Mouse (Mus musculus) limb, embryonic 12.5 days (tissue): ENCODE data around the gene Ptpn14. TPM values are rescaled to one million over a fixed set of nuclear protein-coding genes. Genes with fewer than 3 reads are reported as not detected.

Experiments
- ATAC-seq: fragments of 200-750 bp; cut with Nextera tagmentation; 2 replicates; pipeline ENCODE4 v1.8.0; 2017; ENCODE audit warnings: low read depth, moderate TSS enrichment; ENCODE audit not compliant: insufficient number of reproducible peaks, insufficient read depth, low FRiP score, low TSS enrichment
- H3K27ac ChIP-seq: fragments of 300-500 bp; sonication (generic); 2 replicates; pipeline ENCODE4 v1.5.1; 2016; ENCODE audit warnings: mild to moderate bottlenecking, moderate library complexity
- H3K27me3 ChIP-seq: fragments of 300-500 bp; sonication (generic); 2 replicates; pipeline ENCODE4 v1.6.1; 2016; ENCODE audit warnings: mild to moderate bottlenecking, moderate library complexity
- H3K36me3 ChIP-seq: fragments of 300-500 bp; sonication (generic); 2 replicates; pipeline ENCODE4 v1.6.1; 2016; ENCODE audit warnings: mild to moderate bottlenecking, moderate library complexity
- H3K4me1 ChIP-seq: fragments of 300-500 bp; sonication (generic); replicated peaks from 2 replicates; pipeline ENCODE4 v1.6.1; 2016
- H3K4me2 ChIP-seq: fragments of 300-500 bp; sonication (generic); 2 replicates; pipeline ENCODE4 v1.6.1; 2016; ENCODE audit warnings: mild to moderate bottlenecking, moderate library complexity
- H3K4me3 ChIP-seq: fragments of 300-500 bp; sonication (generic); replicated peaks from 2 replicates; pipeline ENCODE4 v1.5.1; 2016; ENCODE audit warnings: mild to moderate bottlenecking
- H3K9ac ChIP-seq: fragments of 300-500 bp; sonication (generic); replicated peaks from 2 replicates; pipeline ENCODE4 v1.6.1; 2016; ENCODE audit warnings: mild to moderate bottlenecking, moderate library complexity
- H3K9me3 ChIP-seq: fragments of 300-500 bp; sonication (generic); 2 replicates; pipeline ENCODE4 v1.6.1; 2016; ENCODE audit warnings: mild to moderate bottlenecking, moderate library complexity
- WGBS: fragments of 180-500 bp; shearing (Covaris S2); methylation state at CpG from one replicate; pipeline ENCODE4 v1.1.7; 2016; 5-methylcytosine and 5-hydroxymethylcytosine counted together
- polyA plus RNA-seq: library from polyadenylated mRNA; unstranded; fragments of >200 nt; fragmentation: Nextera tagmentation; extraction: Ambion mirVana; gene quantifications from 2 replicates; pipeline ENCODE4 v1.2.1, GENCODE M21; 2016

The Ptpn14 gene
- polyA plus RNA-seq, 1 experiment from 2014 or later: 9.6 TPM

DNA sequence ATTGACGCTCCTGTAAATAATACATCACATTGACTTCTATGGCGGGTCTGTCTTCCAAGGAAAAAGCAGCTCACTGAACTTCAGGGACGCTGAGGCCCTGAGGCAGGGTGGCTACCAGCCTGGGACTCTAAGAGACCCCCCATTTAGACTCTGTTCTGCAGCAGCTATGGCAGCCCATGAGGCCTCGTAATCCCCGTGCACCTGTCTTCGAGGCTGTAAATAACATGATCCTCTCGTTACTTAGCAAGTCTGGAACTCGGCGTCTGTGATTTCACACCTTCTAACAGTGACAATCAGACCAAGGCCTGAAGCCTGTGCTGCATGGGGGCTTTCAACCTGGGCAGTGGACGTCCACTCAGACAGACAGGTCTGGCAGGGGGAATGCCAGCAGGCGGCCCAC lies 175.1 kb downstream of the Ptpn14 start:
- H3K4me2 ChIP-seq: no peak overlapping the region
- no peak for ATAC-seq
- peaks cover 19% of the 10 kb centered on the region; the same call in 1 of the 2 replicates for H3K36me3 ChIP-seq
- H3K4me1 ChIP-seq: peaks cover 23% of the 10 kb centered on the region
- 45% methylated on average over 11 of the region's 11 CpGs for WGBS
- no peak overlapping the region for H3K27ac ChIP-seq
- no peak overlapping the region for H3K4me3 ChIP-seq
- H3K9me3 ChIP-seq: no peaks in the 10 kb centered on the region
- H3K9ac ChIP-seq: no peak overlapping the region
- H3K27me3 ChIP-seq: no peaks in the 10 kb centered on the region

GRCm38 (mm10) chr1:189910685-189911345 lies 182.7 kb downstream of the Ptpn14 start:
- Histone ChIP-seq H3K9ac (0 out of 2 replicates have a peak overlapping the region, but pooled peaks have one; percentile 18), H3K9me3 (no peaks in the 10 kb centered on the region), H3K27ac (no peak overlapping the region), H3K36me3 (peaks cover 19% of the 10 kb centered on the region; the same call in 1 of the 2 replicates), H3K4me1 (peaks cover 28% of the 10 kb centered on the region), H3K4me2 (no peak overlapping the region), H3K4me3 (no peak overlapping the region), H3K27me3 (no peaks in the 10 kb centered on the region)
- no peak for ATAC-seq
- 61% methylated on average over 13 of the region's 13 CpGs for WGBS

DNA sequence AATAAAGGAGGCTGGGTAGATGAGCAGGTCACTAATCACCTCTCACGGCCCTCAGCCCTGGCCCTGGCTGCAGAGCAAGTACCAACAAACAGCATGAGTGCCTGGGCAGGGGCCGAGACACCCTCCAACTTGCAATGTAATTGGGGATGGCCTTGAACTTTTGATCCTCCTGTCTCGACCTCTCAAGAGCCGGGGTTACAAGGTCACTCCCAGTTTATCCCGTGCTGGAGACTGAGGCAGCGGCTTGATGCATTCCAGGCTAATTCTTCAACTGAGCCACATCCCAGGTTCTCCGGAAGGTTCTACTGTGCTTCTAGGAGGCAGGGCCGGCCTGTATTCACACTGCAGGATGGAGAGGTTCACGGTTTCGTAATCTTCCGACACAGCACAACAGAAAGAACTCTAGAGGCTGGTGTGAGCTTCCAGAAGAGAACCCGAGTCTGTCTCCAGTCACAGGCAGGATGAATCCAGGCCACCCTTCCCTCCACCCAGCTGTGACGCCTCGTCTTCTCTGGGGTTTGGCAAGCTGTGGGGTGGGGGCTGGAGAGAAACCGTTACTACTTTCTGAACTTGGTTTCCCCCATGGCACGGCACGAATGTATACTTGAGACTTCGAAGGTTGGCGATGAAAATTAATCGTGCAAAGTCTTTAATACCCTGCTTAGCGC lies 185.2 kb downstream of the Ptpn14 start:
- WGBS: 83% methylated on average over 21 of the region's 21 CpGs
- no peak for ATAC-seq
- Histone ChIP-seq H3K4me1 (peaks cover 47% of the 10 kb centered on the region), H3K9ac (no peak overlapping the region), H3K27me3 (no peaks in the 10 kb centered on the region), H3K36me3 (peaks cover 12% of the 10 kb centered on the region; the same call in 1 of the 2 replicates), H3K9me3 (no peaks in the 10 kb centered on the region), H3K4me2 (no peak overlapping the region), H3K4me3 (no peak overlapping the region), H3K27ac (peak overlapping the region; percentile 59; the same call in 1 of the 2 replicates)

- Histone ChIP-seq H3K27ac (no peak overlapping the region), H3K4me1 (peaks cover 50% of the 10 kb centered on the region)
Observed at GRCm38 (mm10) chr1:189916422-189917125, 188.5 kb downstream of the Ptpn14 start.

DNA sequence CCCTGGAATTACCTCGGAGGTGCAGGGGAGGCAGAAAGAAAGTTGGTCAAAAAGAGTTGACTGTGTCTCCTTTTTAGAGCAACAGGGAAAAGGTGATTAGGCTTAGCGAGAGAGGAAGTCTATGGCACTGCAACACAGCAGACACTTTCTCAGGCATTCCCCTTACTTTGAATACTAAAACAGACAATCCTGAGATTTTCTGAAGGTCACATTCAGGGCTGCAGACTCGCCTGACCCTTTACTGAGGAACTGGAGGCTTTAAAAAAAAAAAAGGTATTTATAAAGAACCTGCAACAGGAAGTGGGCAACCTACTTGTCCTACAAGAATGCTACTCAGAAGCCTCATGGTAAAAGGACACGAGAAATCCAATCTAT lies 189.0 kb downstream of the Ptpn14 start:
- H3K27me3 ChIP-seq: no peaks in the 10 kb centered on the region; the same call in 1 of the 2 replicates
- H3K27ac ChIP-seq: no peak overlapping the region
- 41% methylated on average over 4 of the region's 4 CpGs for WGBS
- peaks cover 8% of the 10 kb centered on the region; the same call in 1 of the 2 replicates for H3K36me3 ChIP-seq
- peaks cover 53% of the 10 kb centered on the region for H3K4me1 ChIP-seq
- no peak for ATAC-seq
- H3K9me3 ChIP-seq: no peaks in the 10 kb centered on the region
- H3K4me2 ChIP-seq: no peak overlapping the region
- no peak overlapping the region for H3K9ac ChIP-seq
- H3K4me3 ChIP-seq: no peak overlapping the region

More at GRCm38 (mm10) chr1:189916422-189917125, 188.5 kb downstream of the Ptpn14 start:
- H3K4me2 ChIP-seq: no peak overlapping the region
- WGBS: 47% methylated on average over 10 of the region's 10 CpGs
- no peaks in the 10 kb centered on the region; the same call in 1 of the 2 replicates for H3K27me3 ChIP-seq
- H3K9ac ChIP-seq: no peak overlapping the region
- H3K4me3 ChIP-seq: no peak overlapping the region
- no peaks in the 10 kb centered on the region for H3K9me3 ChIP-seq
- H3K36me3 ChIP-seq: peaks cover 8% of the 10 kb centered on the region; the same call in 1 of the 2 replicates
- no peak for ATAC-seq

DNA sequence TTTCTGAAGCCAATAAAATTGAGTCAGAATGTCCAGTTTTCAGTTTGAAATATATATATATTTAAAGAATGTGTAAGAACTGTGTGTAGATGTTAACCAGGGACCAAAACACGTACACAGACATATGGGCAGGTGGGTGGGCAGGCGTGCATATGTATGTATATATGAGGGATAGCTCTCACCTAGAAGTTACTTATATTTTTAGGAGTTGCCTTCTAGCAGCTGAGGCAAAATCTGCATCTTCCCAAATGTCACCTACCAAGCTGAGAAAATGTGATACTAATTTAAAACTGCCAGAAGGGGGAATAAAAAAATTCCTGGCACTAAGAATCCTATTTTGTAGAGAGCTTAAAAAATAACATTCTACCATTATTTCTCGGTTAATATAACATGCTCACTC lies 191.7 kb downstream of the Ptpn14 start:
- Histone ChIP-seq H3K9ac (no peak overlapping the region), H3K4me1 (peaks cover 48% of the 10 kb centered on the region), H3K9me3 (no peaks in the 10 kb centered on the region), H3K36me3 (no peaks in the 10 kb centered on the region), H3K4me3 (no peak overlapping the region), H3K27me3 (peaks cover 8% of the 10 kb centered on the region), H3K27ac (no peak overlapping the region), H3K4me2 (no peak overlapping the region)
- no peak for ATAC-seq
- WGBS: 80% methylated on average over 3 of the region's 3 CpGs

GRCm38 (mm10) chr1:189920701-189921567 lies 192.9 kb downstream of the Ptpn14 start:
- Histone ChIP-seq H3K4me3 (peak overlapping the region; percentile 78), H3K4me2 (peak overlapping the region; percentile 97), H3K27me3 (peaks cover 8% of the 10 kb centered on the region), H3K27ac (no peak overlapping the region), H3K36me3 (no peaks in the 10 kb centered on the region), H3K4me1 (peaks cover 43% of the 10 kb centered on the region), H3K9me3 (no peaks in the 10 kb centered on the region), H3K9ac (peak overlapping the region; percentile 84; the same call in 1 of the 2 replicates)
- peak; percentile 30; the same call in 1 of the 2 replicates for ATAC-seq
- 26% methylated on average over 28 of the region's 28 CpGs for WGBS

DNA sequence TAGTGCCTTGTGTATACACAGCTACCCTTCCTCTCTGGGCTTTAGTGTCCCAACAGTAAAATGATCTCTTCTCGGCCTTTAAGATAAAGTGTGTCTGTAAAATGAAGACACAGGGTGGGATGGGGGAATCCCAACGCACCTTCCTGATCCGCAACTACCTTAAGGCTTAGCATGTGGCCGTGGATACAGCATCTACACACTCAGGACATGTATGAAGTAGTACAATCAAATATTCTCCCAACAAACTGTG lies 193.4 kb downstream of the Ptpn14 start:
- Histone ChIP-seq H3K4me1 (peaks cover 39% of the 10 kb centered on the region), H3K4me2 (peak overlapping the region; percentile 97), H3K9ac (peak overlapping the region; percentile 84), H3K27me3 (peaks cover 8% of the 10 kb centered on the region), H3K4me3 (peak overlapping the region; percentile 78), H3K27ac (no peak overlapping the region), H3K36me3 (no peaks in the 10 kb centered on the region), H3K9me3 (no peaks in the 10 kb centered on the region)
- 3% methylated on average over 4 of the region's 4 CpGs for WGBS
- ATAC-seq: no peak

GRCm38 (mm10) chr1:189921818-189922592 lies 193.9 kb downstream of the Ptpn14 start, which contains the start of gene Smyd2:
Gene Smyd2 (minus strand): TSS chr1:189922363.
- H3K4me1 ChIP-seq: peaks cover 37% of the 10 kb centered on the region

GRCm38 (mm10) chr1:189922721-189923120 lies 194.7 kb downstream of the Ptpn14 start:
- peak overlapping the region; percentile 97 for H3K4me2 ChIP-seq
- H3K27ac ChIP-seq: no peak overlapping the region
- 6% methylated on average over 9 of the region's 9 CpGs for WGBS
- H3K4me3 ChIP-seq: peak overlapping the region; percentile 78
- peak; percentile 24; the same call in 1 of the 2 replicates for ATAC-seq
- H3K9me3 ChIP-seq: no peaks in the 10 kb centered on the region
- no peaks in the 10 kb centered on the region for H3K36me3 ChIP-seq
- peaks cover 38% of the 10 kb centered on the region for H3K4me1 ChIP-seq
- H3K27me3 ChIP-seq: peaks cover 8% of the 10 kb centered on the region
- peak overlapping the region; percentile 84; the same call in 1 of the 2 replicates for H3K9ac ChIP-seq

More at GRCm38 (mm10) chr1:189921818-189922592, 193.9 kb downstream of the Ptpn14 start, which contains the start of gene Smyd2:
- WGBS: under 1% methylated on average over 73 of the region's 90 CpGs
- Histone ChIP-seq H3K4me3 (peak within 1 kb of the TSS; percentile 78), H3K9me3 (no peaks in the 10 kb centered on the region), H3K27ac (peak within 1 kb of the TSS; percentile 69; the same call in 1 of the 2 replicates), H3K4me2 (peak within 1 kb of the TSS; percentile 97), H3K27me3 (peaks cover 8% of the 10 kb centered on the region), H3K9ac (peak within 1 kb of the TSS; percentile 84), H3K36me3 (no peaks in the 10 kb centered on the region)
- ATAC-seq: peak; percentile 66
